Mouse (Mus musculus): ENCODE data around the gene Rhog. TPM values are rescaled to one million over a fixed set of nuclear protein-coding genes. Genes with fewer than 3 reads are reported as not detected.
A peak's percentile ranks its signal among the peaks of the same experiment; 100 is the strongest.

The Rhog gene
- polyA plus RNA-seq, 1 experiment from 2014 or later = 66.6 TPM

GRCm38 (mm10) chr7:102200576-102200975 lies 55.3 kb downstream of the Rhog start:
- H3K4me3 ChIP-seq (ENCODE audit: low read depth, low read length) = no peak overlapping the region
- H3K4me1 ChIP-seq (ENCODE audit: control insufficient read depth, insufficient read depth, low read length) = no peaks in the 10 kb centered on the region
- H3K4me2 ChIP-seq (ENCODE audit: low read depth, low read length) = no peak overlapping the region
- no peak overlapping the region for H3K9ac ChIP-seq (ENCODE audit: low read depth, low read length)
- no peaks in the 10 kb centered on the region for H3K9me3 ChIP-seq (ENCODE audit: control insufficient read depth, low read length)
- no peak for ATAC-seq (ENCODE audit: low read depth)
- no peaks in the 10 kb centered on the region for H3K27me3 ChIP-seq (replicated peaks; ENCODE audit: control insufficient read depth, insufficient read depth, low read length)
- no peak for DNase-seq (ENCODE audit: low spot score)
- H3K27ac ChIP-seq (replicated peaks; ENCODE audit: low read depth, low read length) = no peak overlapping the region
- 86% methylated on average over 3 of the region's 3 CpGs for WGBS
- H3K36me3 ChIP-seq (ENCODE audit: control insufficient read depth, insufficient read depth, low read length) = peaks cover 11% of the 10 kb centered on the region; the same call in 1 of the 2 replicates

GRCm38 (mm10) chr7:102192356-102192755 lies 63.5 kb downstream of the Rhog start:
- DNase-seq (ENCODE audit: low spot score) (peak; percentile 3), ATAC-seq (ENCODE audit: low read depth) (no peak)
- no peak overlapping the region for H3K4me3 ChIP-seq (ENCODE audit: low read depth, low read length)

More at GRCm38 (mm10) chr7:102192356-102192755, 63.5 kb downstream of the Rhog start:
- Histone ChIP-seq H3K36me3 (ENCODE audit: control insufficient read depth, insufficient read depth, low read length) (peaks cover 73% of the 10 kb centered on the region), H3K9me3 (ENCODE audit: control insufficient read depth, low read length) (no peaks in the 10 kb centered on the region), H3K4me1 (ENCODE audit: control insufficient read depth, insufficient read depth, low read length) (no peaks in the 10 kb centered on the region), H3K27me3 (replicated peaks; ENCODE audit: control insufficient read depth, insufficient read depth, low read length) (no peaks in the 10 kb centered on the region), H3K27ac (replicated peaks; ENCODE audit: low read depth, low read length) (no peak overlapping the region), H3K4me2 (ENCODE audit: low read depth, low read length) (no peak overlapping the region), H3K9ac (ENCODE audit: low read depth, low read length) (no peak overlapping the region)
- WGBS = 97% methylated on average over 1 of the region's 1 CpGs

Other genes starting within 250 kb of the Rhog start
- 2.0 and 3.0 TPM in 2 replicates for gene Il18bp, start 237.4 kb downstream of the Rhog start, polyA plus RNA-seq (2014; fragmentation: Nextera tagmentation; extraction: Ambion mirVana)
- gene Rnf121, start 190.6 kb downstream of the Rhog start, polyA plus RNA-seq (2014; fragmentation: Nextera tagmentation; extraction: Ambion mirVana) = 33.5 TPM in 2 replicates
- 14.5 and 17.5 TPM in 2 replicates for gene Xndc1, start 190.5 kb downstream of the Rhog start, polyA plus RNA-seq (2014; fragmentation: Nextera tagmentation; extraction: Ambion mirVana)
- 0.84 and 1.6 TPM in 2 replicates for gene Xntrpc, start 190.3 kb downstream of the Rhog start, polyA plus RNA-seq (2014; fragmentation: Nextera tagmentation; extraction: Ambion mirVana)
- gene Trpc2, start 172.9 kb downstream of the Rhog start, polyA plus RNA-seq (2014; fragmentation: Nextera tagmentation; extraction: Ambion mirVana) = 0.25 TPM in 1 of 2 replicates, not detected in the other
- 32.0 and 32.2 TPM in 2 replicates for gene Art1, start 154.3 kb downstream of the Rhog start, polyA plus RNA-seq (2014; fragmentation: Nextera tagmentation; extraction: Ambion mirVana)
- 2.9 and 3.5 TPM in 2 replicates for gene Art5, start 146.6 kb downstream of the Rhog start, polyA plus RNA-seq (2014; fragmentation: Nextera tagmentation; extraction: Ambion mirVana)
- gene Chrna10, start 139.2 kb downstream of the Rhog start, polyA plus RNA-seq (2014; fragmentation: Nextera tagmentation; extraction: Ambion mirVana) = 0.10 TPM in 1 of 2 replicates, not detected in the other
- 35.9 and 37.5 TPM in 2 replicates for gene Nup98, start 45.9 kb downstream of the Rhog start, polyA plus RNA-seq (2014; fragmentation: Nextera tagmentation; extraction: Ambion mirVana)
- gene Pgap2, start 45.8 kb downstream of the Rhog start, polyA plus RNA-seq (2014; fragmentation: Nextera tagmentation; extraction: Ambion mirVana) = 80.8 and 81.1 TPM in 2 replicates
- gene Stim1, start 11.8 kb upstream of the Rhog start, polyA plus RNA-seq (2014; fragmentation: Nextera tagmentation; extraction: Ambion mirVana) = 36.4 TPM in 2 replicates
- 98.1 and 123 TPM in 2 replicates for gene Rrm1, start 185.6 kb upstream of the Rhog start, polyA plus RNA-seq (2014; fragmentation: Nextera tagmentation; extraction: Ambion mirVana)
- gene Olfr543, start 225.6 kb upstream of the Rhog start, polyA plus RNA-seq (2014; fragmentation: Nextera tagmentation; extraction: Ambion mirVana) = 0.31 and 0.97 TPM in 2 replicates
- gene Olfr544, start 232.3 kb upstream of the Rhog start, polyA plus RNA-seq (2014; fragmentation: Nextera tagmentation; extraction: Ambion mirVana) = 0.10 and 0.14 TPM in 2 replicates
- not detected in 2 replicates for gene Olfr545, start 243.5 kb upstream of the Rhog start, polyA plus RNA-seq (2014; fragmentation: Nextera tagmentation; extraction: Ambion mirVana)

Measured in embryonic facial prominence, embryonic 14.5 days (tissue).